Mouse (Mus musculus) embryonic facial prominence, embryonic 12.5 days (tissue): ENCODE data around the gene Ces1a. TPM values are rescaled to one million over a fixed set of nuclear protein-coding genes. Genes with fewer than 3 reads are reported as not detected.

Source experiments
- ATAC-seq: fragments of 200-750 bp; cut with Nextera tagmentation; 2 replicates; pipeline ENCODE4 v1.8.0; 2017; ENCODE audit not compliant: insufficient number of reproducible peaks, insufficient read depth, low FRiP score, low TSS enrichment
- H3K27ac ChIP-seq: fragments of 300-500 bp; sonication (generic); 2 replicates; pipeline ENCODE4 v1.5.1; 2016; ENCODE audit warnings: mild to moderate bottlenecking
- H3K27me3 ChIP-seq: fragments of 300-500 bp; sonication (generic); 2 replicates; pipeline ENCODE4 v1.6.1; 2016; ENCODE audit warnings: mild to moderate bottlenecking, moderate library complexity
- H3K36me3 ChIP-seq: fragments of 300-500 bp; sonication (generic); 2 replicates; pipeline ENCODE4 v1.6.1; 2016; ENCODE audit warnings: mild to moderate bottlenecking
- H3K4me1 ChIP-seq: fragments of 300-500 bp; sonication (generic); 2 replicates; pipeline ENCODE4 v1.6.1; 2016
- H3K4me2 ChIP-seq: fragments of 300-500 bp; sonication (generic); replicated peaks from 2 replicates; pipeline ENCODE4 v1.6.1; 2016; ENCODE audit warnings: mild to moderate bottlenecking, moderate library complexity
- H3K4me3 ChIP-seq: fragments of 300-500 bp; sonication (generic); 2 replicates; pipeline ENCODE4 v1.5.1; 2016; ENCODE audit warnings: mild to moderate bottlenecking
- H3K9ac ChIP-seq: fragments of 300-500 bp; sonication (generic); 2 replicates; pipeline ENCODE4 v1.6.1; 2016; ENCODE audit warnings: mild to moderate bottlenecking, moderate library complexity
- H3K9me3 ChIP-seq: fragments of 300-500 bp; sonication (generic); 2 replicates; pipeline ENCODE4 v1.6.1; 2016; ENCODE audit warnings: mild to moderate bottlenecking, moderate library complexity
- WGBS: fragments of 180-500 bp; shearing (Covaris S2); methylation state at CpG from one replicate; pipeline ENCODE4 v1.1.7; 2016; 5-methylcytosine and 5-hydroxymethylcytosine counted together
- polyA plus RNA-seq: library from polyadenylated mRNA; unstranded; fragments of >200 nt; fragmentation: Nextera tagmentation; extraction: Ambion mirVana; gene quantifications from 2 replicates; pipeline ENCODE4 v1.2.1, GENCODE M21; 2016

Gene Ces1a
- polyA plus RNA-seq: not detected in 2 replicates

DNA sequence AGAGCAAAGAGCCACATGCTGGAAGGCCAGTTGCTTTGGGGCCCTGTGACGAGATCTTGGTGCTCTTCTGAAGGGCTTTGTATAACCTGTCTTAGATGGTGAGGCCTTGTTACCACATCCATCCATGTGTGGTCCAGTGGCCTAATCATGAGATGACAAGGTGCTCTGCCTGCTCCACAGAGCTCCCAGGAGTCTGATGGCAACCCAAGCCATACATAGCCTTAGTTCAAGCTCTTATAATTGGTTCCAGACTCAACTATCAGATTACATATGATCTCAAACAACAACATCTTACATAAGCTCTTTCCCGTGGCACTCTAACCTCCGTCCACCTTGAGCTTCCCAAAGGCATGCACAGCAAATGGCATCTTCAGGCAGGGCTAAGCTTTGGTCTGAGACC, at the start of gene Ces1a:
Gene Ces1a, minus strand, starts transcription at position 101 of the 400 bp plus-strand sequence.
- no peaks in the 10 kb centered on the region for H3K9me3 ChIP-seq
- no peaks in the 10 kb centered on the region for H3K36me3 ChIP-seq
- WGBS: 34% methylated on average over 3 of the region's 3 CpGs
- peaks cover 8% of the 10 kb centered on the region for H3K4me1 ChIP-seq
- no peak within 1 kb of the TSS for H3K4me2 ChIP-seq
- H3K27me3 ChIP-seq: no peaks in the 10 kb centered on the region
- H3K9ac ChIP-seq: no peak within 1 kb of the TSS
- no peak within 1 kb of the TSS for H3K27ac ChIP-seq
- H3K4me3 ChIP-seq: no peak within 1 kb of the TSS
- ATAC-seq: no peak

DNA sequence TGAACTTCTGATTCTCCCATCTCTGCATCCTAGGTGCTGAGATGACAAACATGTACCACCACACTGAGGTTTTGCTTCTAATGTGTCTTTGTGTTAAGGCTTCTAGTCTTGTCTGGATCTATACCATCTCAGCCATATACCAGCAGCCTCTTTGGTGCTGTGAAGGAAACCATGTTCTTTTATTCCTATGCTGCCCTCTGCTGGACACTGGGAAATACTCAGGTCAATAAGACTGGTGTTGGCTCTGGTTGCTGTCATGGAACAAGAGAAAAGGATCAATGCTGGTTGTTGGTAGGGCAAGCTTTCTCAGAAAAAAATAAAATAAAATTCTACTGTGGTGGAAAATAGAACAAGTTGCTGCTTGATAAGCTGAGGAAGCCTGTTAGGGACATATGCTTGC, 47.4 kb upstream of the Ces1a start:
- Histone ChIP-seq H3K9ac (no peak overlapping the region), H3K9me3 (no peaks in the 10 kb centered on the region), H3K4me3 (no peak overlapping the region), H3K27ac (no peak overlapping the region), H3K27me3 (no peaks in the 10 kb centered on the region), H3K4me1 (no peaks in the 10 kb centered on the region), H3K4me2 (no peak overlapping the region), H3K36me3 (no peaks in the 10 kb centered on the region)
- ATAC-seq: no peak

DNA sequence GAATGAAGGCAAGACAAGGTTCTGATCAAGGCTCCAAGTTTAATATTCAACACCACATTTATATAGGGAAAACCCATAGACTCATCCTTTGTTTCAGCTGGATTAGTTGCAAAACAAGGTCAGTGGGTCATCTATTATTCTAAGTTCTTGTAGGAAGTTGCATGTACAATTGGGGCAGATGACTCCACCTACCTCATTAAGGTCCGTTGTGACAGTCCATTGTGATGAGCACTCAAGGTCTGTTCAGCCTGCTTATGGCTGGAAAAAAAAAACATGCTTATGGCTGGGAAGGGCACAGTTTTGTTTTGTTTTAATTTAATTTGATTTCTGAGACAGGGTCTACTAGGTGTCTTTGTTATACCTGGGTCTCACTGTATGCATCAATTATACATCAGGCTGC, 43.3 kb upstream of the Ces1a start:
- WGBS: 62% methylated on average over 1 of the region's 1 CpGs
- ATAC-seq: no peak

DNA sequence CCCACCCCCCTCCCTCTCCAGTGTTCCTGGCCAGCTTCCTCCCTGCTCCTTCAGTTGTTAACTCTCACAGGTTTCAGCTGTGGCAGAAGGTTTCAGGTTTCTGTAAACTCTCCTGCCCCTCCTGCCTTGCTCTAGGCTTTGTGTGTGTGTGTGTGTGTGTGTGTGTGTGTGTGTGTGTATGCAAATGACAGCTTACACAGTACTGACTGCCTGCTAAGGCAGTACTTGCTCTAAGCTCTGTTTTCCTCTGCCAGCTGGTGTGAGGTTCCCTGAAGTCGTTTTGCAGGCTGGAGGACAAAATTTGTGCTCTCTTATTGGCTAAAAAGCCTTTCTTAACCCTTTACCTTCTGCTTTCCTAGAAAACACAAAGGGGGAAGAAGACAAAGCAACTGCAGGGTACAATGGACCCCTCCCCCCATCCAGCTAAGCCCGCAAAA, 40.7 kb upstream of the Ces1a start:
- H3K27ac ChIP-seq: peak overlapping the region; percentile 70; the same call in 1 of the 2 replicates
- H3K4me3 ChIP-seq: peak overlapping the region; percentile 3; the same call in 1 of the 2 replicates
- no peaks in the 10 kb centered on the region for H3K27me3 ChIP-seq
- WGBS: 8% methylated on average over 2 of the region's 2 CpGs
- H3K4me2 ChIP-seq: peak overlapping the region; percentile 35
- H3K9me3 ChIP-seq: no peaks in the 10 kb centered on the region
- peak; percentile 93 for ATAC-seq
- H3K36me3 ChIP-seq: no peaks in the 10 kb centered on the region
- no peaks in the 10 kb centered on the region for H3K4me1 ChIP-seq
- H3K9ac ChIP-seq: no peak overlapping the region

More for the DNA sequence above, 43.3 kb upstream of the Ces1a start:
- Histone ChIP-seq H3K4me3 (no peak overlapping the region), H3K9ac (no peak overlapping the region), H3K27me3 (no peaks in the 10 kb centered on the region), H3K9me3 (no peaks in the 10 kb centered on the region), H3K4me2 (no peak overlapping the region), H3K27ac (no peak overlapping the region), H3K36me3 (no peaks in the 10 kb centered on the region), H3K4me1 (no peaks in the 10 kb centered on the region)

DNA sequence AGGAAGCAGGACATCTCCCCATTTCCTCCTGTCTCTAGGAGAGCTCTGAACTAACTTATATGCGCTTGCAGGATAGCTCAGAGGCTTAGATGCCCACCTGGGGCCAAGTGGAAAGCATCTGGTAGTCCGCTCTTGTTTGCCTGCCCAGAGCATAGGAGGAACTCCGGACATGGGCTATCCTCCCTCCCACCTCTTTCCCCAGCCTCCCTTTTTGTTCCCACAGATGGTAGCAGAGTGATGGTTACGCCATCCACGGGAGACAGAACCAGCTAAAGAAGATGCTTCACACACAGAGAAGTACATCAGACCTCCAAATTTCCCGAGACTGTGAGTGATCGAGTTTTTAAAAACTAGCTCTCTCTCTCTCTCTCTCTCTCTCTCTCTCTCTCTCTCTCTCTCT, 40.2 kb upstream of the Ces1a start:
- Histone ChIP-seq H3K4me1 (no peaks in the 10 kb centered on the region), H3K9ac (no peak overlapping the region; the same call in 1 of the 2 replicates), H3K36me3 (no peaks in the 10 kb centered on the region), H3K9me3 (no peaks in the 10 kb centered on the region), H3K4me3 (peak overlapping the region; percentile 3; the same call in 1 of the 2 replicates), H3K27ac (no peak overlapping the region), H3K27me3 (no peaks in the 10 kb centered on the region), H3K4me2 (peak overlapping the region; percentile 35)
- 26% methylated on average over 7 of the region's 7 CpGs for WGBS
- ATAC-seq: peak; percentile 52; the same call in 1 of the 2 replicates

DNA sequence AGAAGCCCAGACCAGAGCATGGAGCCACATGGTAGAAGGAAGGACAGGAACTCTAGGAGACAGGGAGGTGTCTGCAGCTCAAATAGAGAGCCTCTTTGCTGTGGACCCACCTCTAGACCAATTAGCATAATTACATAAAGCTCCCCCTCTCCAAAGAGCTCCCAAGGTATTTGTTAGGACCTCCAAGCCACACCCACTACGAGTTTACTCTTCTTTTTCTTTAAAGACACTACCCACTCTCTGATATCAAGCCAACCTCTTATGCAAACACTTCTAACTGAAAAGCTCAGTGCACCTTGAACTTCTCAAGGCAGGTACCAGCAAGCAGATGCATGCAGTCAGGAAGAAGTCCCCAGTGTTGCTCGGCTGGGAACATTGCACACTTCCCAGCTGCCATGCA, 31.9 kb upstream of the Ces1a start, which contains the start of gene Ces1b:
Gene Ces1b, minus strand, starts transcription at position 131 of the 400 bp plus-strand sequence.
- H3K4me2 ChIP-seq: no peak within 1 kb of the TSS
- ATAC-seq: no peak

DNA sequence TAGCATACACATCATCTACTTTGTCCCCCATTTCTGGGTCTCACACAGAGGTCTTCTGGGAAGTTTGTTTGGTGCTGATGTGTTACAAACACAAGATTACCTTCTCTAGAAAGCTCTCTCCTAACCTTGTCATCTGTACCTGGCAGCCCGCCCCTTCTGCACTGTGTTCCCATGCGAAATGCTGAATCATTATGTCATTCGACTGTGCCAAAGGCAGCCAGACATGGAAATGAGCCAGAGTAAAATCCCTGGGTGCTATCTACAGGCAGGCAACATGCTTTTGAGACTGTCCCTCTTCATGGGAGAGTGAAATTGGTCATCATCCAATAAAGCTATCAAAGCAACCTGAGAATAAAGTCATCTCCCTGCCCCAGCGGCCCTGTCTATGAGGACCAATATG, 27.3 kb upstream of the Ces1a start:
- Histone ChIP-seq H3K27ac (no peak overlapping the region), H3K36me3 (no peaks in the 10 kb centered on the region), H3K4me1 (no peaks in the 10 kb centered on the region), H3K27me3 (no peaks in the 10 kb centered on the region), H3K9ac (no peak overlapping the region), H3K4me2 (no peak overlapping the region), H3K4me3 (no peak overlapping the region), H3K9me3 (no peaks in the 10 kb centered on the region)
- WGBS: 84% methylated on average over 4 of the region's 4 CpGs
- ATAC-seq: no peak

More for the DNA sequence above, 31.9 kb upstream of the Ces1a start, which contains the start of gene Ces1b:
- Histone ChIP-seq H3K36me3 (no peaks in the 10 kb centered on the region), H3K27ac (no peak within 1 kb of the TSS), H3K4me1 (no peaks in the 10 kb centered on the region), H3K9me3 (no peaks in the 10 kb centered on the region), H3K4me3 (no peak within 1 kb of the TSS), H3K9ac (no peak within 1 kb of the TSS), H3K27me3 (no peaks in the 10 kb centered on the region)
- WGBS: 76% methylated on average over 2 of the region's 2 CpGs

DNA sequence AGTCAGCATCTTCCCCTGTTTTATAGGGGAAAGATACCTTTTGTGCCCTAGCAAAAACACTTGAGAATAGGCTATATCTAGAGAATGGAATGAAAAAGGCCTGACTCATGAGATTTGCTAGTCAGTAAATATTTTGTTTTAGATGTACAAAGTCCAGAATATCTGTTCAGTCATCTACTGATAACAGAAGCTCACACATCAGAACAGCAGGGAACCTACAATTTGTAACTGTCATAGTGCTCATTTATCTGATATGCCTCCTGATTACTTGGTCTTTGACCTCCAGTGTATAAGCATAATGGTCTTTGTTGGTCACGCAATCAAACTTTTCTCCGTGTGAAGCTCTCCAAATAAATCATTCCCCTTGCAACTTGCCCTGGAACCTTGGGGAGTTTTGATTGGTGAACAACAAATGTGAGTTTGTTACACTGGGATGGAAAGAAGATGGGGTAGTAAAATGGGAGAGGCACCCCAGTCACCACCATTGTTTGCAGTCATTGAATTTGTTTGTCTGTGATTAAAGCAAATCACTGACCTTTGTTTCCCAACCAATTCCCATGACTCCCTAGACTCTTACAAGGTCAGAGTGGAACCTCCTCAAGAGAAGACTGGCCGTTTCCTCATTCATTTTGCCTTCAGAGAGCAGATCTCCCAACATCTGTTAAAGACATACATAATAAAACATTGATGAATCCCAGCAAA, 15.6 kb upstream of the Ces1a start:
- H3K4me3 ChIP-seq: no peak overlapping the region

DNA sequence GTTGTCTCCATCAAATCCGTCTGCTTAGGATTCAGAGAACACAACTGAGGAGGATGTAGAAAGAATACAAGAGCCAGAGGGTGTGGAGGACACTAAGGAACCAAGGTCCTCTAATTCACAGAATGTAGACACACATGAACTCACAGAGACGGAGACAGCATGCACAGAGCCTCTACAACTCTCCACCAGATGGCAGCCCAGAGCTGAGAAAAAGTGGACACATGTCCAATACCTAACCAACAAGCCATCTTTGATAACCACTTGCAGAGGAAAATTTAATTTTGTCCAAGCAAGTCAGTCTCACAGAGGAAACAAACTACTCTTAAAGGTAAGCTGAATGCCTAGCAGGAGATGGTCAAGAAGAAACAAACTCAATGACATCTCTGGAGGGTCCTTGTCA, 11.2 kb upstream of the Ces1a start:
- no peak overlapping the region for H3K4me2 ChIP-seq
- no peaks in the 10 kb centered on the region for H3K27me3 ChIP-seq
- WGBS: 11% methylated on average over 2 of the region's 2 CpGs
- H3K27ac ChIP-seq: no peak overlapping the region
- H3K9me3 ChIP-seq: no peaks in the 10 kb centered on the region
- ATAC-seq: no peak
- H3K4me3 ChIP-seq: no peak overlapping the region
- no peaks in the 10 kb centered on the region for H3K4me1 ChIP-seq
- H3K9ac ChIP-seq: no peak overlapping the region
- no peaks in the 10 kb centered on the region for H3K36me3 ChIP-seq

More for the DNA sequence above, 15.6 kb upstream of the Ces1a start:
- Histone ChIP-seq H3K9ac (no peak overlapping the region), H3K9me3 (no peaks in the 10 kb centered on the region), H3K4me1 (no peaks in the 10 kb centered on the region), H3K4me2 (no peak overlapping the region), H3K27me3 (no peaks in the 10 kb centered on the region), H3K36me3 (no peaks in the 10 kb centered on the region), H3K27ac (no peak overlapping the region)
- 72% methylated on average over 3 of the region's 3 CpGs for WGBS
- ATAC-seq: no peak

DNA sequence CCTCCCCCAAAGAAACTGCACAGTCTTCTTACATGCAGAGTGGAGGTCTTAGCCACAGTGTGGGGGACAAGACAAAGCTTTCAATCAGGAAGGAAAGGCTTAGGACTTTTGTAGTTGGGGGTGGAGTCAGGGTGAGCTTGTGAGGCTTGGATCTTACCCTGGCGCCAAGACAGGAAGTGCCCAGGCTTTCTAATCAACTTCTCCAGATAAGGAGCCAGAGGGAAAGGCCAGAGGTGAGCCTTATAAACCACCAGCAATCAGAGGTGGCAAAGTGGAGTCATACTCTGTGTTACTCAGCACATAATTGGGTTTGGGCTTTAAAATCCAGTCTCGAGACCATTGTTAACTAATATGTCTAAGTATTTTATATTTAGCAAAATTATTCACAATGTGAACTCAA, 7.2 kb upstream of the Ces1a start:
- Histone ChIP-seq H3K9me3 (no peaks in the 10 kb centered on the region), H3K36me3 (no peaks in the 10 kb centered on the region), H3K27me3 (no peaks in the 10 kb centered on the region), H3K27ac (no peak overlapping the region), H3K4me3 (no peak overlapping the region), H3K4me2 (no peak overlapping the region), H3K9ac (no peak overlapping the region), H3K4me1 (no peaks in the 10 kb centered on the region)
- 38% methylated on average over 2 of the region's 2 CpGs for WGBS
- ATAC-seq: no peak

DNA sequence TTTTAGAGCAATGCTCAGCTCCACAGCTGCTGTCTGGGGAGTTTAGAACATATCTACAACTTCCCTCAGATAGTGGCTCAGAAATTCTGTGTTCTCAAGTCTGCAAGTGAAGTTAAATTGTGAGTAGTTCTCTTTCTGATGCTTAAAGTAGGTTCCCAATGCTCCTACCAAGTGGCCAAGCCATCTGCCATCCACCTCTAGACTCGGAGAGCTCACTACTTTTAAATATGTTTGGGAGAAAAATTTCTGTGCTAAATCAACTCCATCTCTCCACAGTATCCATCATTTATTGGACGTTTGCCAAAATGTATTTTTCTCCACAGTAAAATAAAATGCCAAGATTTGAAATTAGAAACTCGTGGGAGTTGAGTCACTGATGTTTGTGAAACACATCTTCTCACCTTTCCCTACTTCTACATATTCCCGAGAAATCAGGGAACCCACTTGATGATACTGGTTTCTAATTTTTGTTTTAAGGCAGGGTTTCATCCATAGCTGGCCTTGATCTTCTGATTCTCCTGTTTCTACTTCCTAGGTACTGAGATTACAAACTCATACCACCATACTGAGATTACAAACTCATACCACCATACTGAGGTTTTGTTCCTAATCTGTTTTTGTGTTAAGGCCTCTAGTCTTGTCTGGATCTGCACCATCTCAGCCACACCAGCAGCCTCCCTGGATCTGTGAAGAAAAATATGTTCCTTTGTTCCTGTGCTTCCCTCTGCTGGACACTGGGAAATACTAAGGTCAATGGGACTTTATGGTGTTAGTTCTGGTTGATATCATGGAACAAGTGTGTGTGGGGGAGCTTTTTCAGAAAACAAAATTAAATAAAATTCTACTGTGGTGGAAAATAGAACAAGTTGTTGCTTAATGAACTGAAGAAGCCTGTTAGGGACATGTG, 771 bp upstream of the Ces1a start:
- peaks cover 8% of the 10 kb centered on the region for H3K4me1 ChIP-seq
- no peaks in the 10 kb centered on the region for H3K27me3 ChIP-seq
- H3K36me3 ChIP-seq: no peaks in the 10 kb centered on the region
- WGBS: 57% methylated on average over 4 of the region's 4 CpGs
- no peaks in the 10 kb centered on the region for H3K9me3 ChIP-seq
- no peak for ATAC-seq
- no peak overlapping the region for H3K27ac ChIP-seq
- H3K9ac ChIP-seq: no peak overlapping the region
- H3K4me3 ChIP-seq: no peak overlapping the region
- no peak overlapping the region for H3K4me2 ChIP-seq

DNA sequence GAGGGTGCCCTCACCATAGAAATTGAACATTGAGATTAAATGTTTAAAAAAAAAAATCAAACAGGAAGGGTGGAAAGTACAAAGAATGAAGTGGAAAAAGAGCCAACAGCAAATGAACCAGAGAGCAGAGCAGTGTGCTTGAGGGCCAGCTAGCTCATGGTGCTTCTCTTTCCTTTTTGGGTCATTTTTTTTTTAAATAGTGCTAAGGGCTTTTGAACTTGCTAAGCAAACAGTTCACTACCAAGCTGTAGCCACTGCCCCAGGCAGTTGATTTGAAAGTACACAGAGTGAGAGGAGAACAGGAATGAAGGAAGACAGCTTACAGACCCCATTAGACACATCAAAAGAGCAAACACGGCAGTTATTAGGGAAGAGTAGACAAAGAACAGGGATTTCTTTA, 4.9 kb downstream of the Ces1a start:
- Histone ChIP-seq H3K27ac (no peak overlapping the region), H3K9ac (no peak overlapping the region), H3K4me3 (no peak overlapping the region), H3K4me1 (peaks cover 9% of the 10 kb centered on the region), H3K9me3 (no peaks in the 10 kb centered on the region), H3K4me2 (no peak overlapping the region), H3K27me3 (no peaks in the 10 kb centered on the region), H3K36me3 (no peaks in the 10 kb centered on the region)
- no peak for ATAC-seq
- 17% methylated on average over 1 of the region's 1 CpGs for WGBS
